Mouse (Mus musculus): ENCODE data around the gene Gp1ba. TPM values are rescaled to one million over a fixed set of nuclear protein-coding genes. Genes with fewer than 3 reads are reported as not detected.

The Gp1ba gene
- total and polyA plus RNA-seq, 3 experiments, result 1.6 to 5.0 TPM; not detected in 1

DNA sequence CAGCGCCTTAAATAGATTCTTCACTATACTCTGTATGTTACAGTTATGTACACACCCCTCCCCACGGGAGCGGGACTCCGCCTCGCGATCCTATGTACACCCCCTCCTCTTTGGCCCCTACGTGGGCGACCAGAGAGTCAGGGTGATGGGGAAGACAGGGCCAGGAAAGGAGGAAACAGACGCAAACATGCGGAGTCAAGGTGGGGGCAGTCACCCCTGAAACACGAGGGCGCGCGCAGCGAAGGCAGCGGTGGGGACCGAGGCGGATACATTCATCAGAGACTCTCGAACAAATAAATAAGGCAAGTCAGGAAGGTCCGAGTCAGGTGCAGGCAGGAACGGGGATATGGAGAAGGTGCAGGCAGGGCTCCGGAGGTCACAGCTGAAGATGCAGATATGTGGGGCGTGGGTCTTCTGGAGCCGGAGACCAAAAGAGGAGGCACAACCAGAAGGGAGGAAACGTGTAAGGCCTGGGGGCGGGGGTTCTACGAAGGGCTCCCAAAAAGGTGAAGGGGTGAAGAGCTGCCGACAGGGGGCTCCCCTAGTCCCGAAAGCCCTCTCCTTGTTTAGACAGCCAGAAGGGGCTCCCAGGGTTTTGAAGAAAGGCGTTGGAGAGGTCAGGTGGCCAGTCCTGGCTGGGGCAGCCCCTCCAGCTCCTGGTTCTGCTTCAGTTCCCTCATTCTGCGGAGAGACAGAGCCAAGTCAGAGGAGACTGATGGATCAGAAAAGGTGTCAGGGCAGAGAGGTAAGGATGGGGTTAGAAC, 30.8 kb downstream of the Gp1ba start (continued):
- no peak for TF ChIP-seq USF2 (IDR thresholded peaks at IDR 0.05; ENCODE audit: borderline replicate concordance in 1 of 2, insufficient read depth in 1 of 2, low read depth in 1 of 2, low read length in 2 of 2)
- no peak for TF ChIP-seq POLR2AphosphoS5 (IDR thresholded peaks at IDR 0.05; ENCODE audit: borderline replicate concordance, low read depth, low read length)
- no peak for TF ChIP-seq MYB (IDR thresholded peaks at IDR 0.05; ENCODE audit: low read depth, low read length)
- peak; percentile 20; the same call in 1 of the 2 replicates for TF ChIP-seq ZC3H11A (IDR thresholded peaks at IDR 0.05; ENCODE audit: low read depth, low read length)
- TF ChIP-seq MEF2A (IDR thresholded peaks at IDR 0.05; ENCODE audit: extremely low read depth, insufficient replicate concordance, low read depth, low read length, poor library complexity, severe bottlenecking), result no peak
- 0 out of 2 replicates have a peak, but pooled peaks have one; percentile 24 for TF ChIP-seq ETS1 (IDR thresholded peaks at IDR 0.05; ENCODE audit: low read depth, low read length)
- TF ChIP-seq CHD1 (IDR thresholded peaks at IDR 0.05; ENCODE audit: low read depth, low read length), result no peak
- no peak for TF ChIP-seq JUND (IDR thresholded peaks at IDR 0.05; ENCODE audit: low read depth, low read length)

DNA sequence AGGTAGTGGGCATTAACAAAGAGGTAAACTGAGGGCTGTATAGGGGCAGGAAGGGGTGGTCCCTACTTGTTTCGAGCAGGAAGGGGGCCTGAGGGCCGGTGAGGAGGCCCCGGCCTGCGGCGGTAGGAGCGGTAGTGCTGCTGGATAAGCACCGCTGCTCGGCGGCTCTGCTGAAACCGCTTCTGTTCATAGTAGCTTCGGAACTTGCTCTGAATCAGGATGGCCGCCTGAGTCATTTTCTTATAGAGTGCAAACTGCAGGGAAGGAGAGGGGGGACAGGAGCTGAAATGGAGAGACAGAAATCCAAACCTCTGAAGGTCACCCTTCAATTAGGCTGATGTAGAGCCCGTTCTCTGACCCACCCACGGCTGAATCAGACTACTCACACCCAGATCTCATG, 31.6 kb downstream of the Gp1ba start:
- Histone ChIP-seq H3K9me3 (replicated peaks; ENCODE audit: insufficient read depth, low read length) (no peaks in the 10 kb centered on the region), H3K27me3 (ENCODE audit: control insufficient read depth in 1 of 2, insufficient read depth in 2 of 2, low read length in 2 of 2) (no peaks in the 10 kb centered on the region), H3K4me3 (ENCODE audit: control insufficient read depth in 1 of 2, insufficient read depth in 1 of 2, low read depth in 2 of 2, low read length in 2 of 2) (no peak overlapping the region), H3K27ac (ENCODE audit: control insufficient read depth, low read depth, low read length) (no peak overlapping the region), H3K36me3 (ENCODE audit: control insufficient read depth in 1 of 2, insufficient read depth in 2 of 2, low read length in 2 of 2) (peaks cover 0 to 11% of the 10 kb centered on the region in 2 experiments; a peak in 2 of 4 replicates), H3K79me2 (ENCODE audit: control insufficient read depth, insufficient read depth, low read length, poor library complexity) (peaks cover 18% of the 10 kb centered on the region), H3K9ac (ENCODE audit: control insufficient read depth, low read depth, low read length, poor library complexity, severe bottlenecking) (peak overlapping the region; percentile 90), H3K4me1 (ENCODE audit: control insufficient read depth in 1 of 2, insufficient read depth in 2 of 2, low read length in 2 of 2) (peaks cover 2 to 24% of the 10 kb centered on the region in 2 experiments; a peak in 3 of 4 replicates)
- TF ChIP-seq MYB (IDR thresholded peaks at IDR 0.05; ENCODE audit: low read depth, low read length), result no peak
- no peak for TF ChIP-seq ZKSCAN1 (IDR thresholded peaks at IDR 0.05; ENCODE audit: low read depth, low read length)
- no peak for TF ChIP-seq POLR2A (IDR thresholded peaks at IDR 0.05; ENCODE audit: control insufficient read depth in 1 of 2, insufficient read depth in 1 of 2, low read depth in 1 of 2, low read length in 2 of 2, poor library complexity in 1 of 2)
- TF ChIP-seq CTCF (IDR thresholded peaks at IDR 0.05 in 2 of 3, conservative IDR thresholded peaks at IDR 0.05 in 1 of 3; ENCODE audit: control insufficient read depth in 1 of 3, insufficient read depth in 1 of 3, low read depth in 2 of 3, low read length in 3 of 3, poor library complexity in 1 of 3, severe bottlenecking in 1 of 3), result no peak
- TF ChIP-seq HCFC1 (IDR thresholded peaks at IDR 0.05; ENCODE audit: low read depth, low read length), result no peak
- no peak for TF ChIP-seq E2F4 (IDR thresholded peaks at IDR 0.05; ENCODE audit: borderline replicate concordance, low read depth, low read length)
- TF ChIP-seq SMC3 (IDR thresholded peaks at IDR 0.05; ENCODE audit: low read depth, low read length), result no peak
- TF ChIP-seq MAX (IDR thresholded peaks at IDR 0.05; ENCODE audit: low read length), result no peak
- TF ChIP-seq TAL1 (IDR thresholded peaks at IDR 0.05; ENCODE audit: low read length), result no peak
- TF ChIP-seq ZMIZ1 (IDR thresholded peaks at IDR 0.05; ENCODE audit: low read depth, low read length), result no peak
- no peak for TF ChIP-seq NRF1 (IDR thresholded peaks at IDR 0.05; ENCODE audit: insufficient read depth, low read depth, low read length, poor library complexity, severe bottlenecking)
- TF ChIP-seq JUND (IDR thresholded peaks at IDR 0.05; ENCODE audit: low read depth, low read length), result no peak
- no peak for TF ChIP-seq POLR2AphosphoS2 (IDR thresholded peaks at IDR 0.05; ENCODE audit: low read length)
- TF ChIP-seq ZC3H11A (IDR thresholded peaks at IDR 0.05; ENCODE audit: low read depth, low read length), result no peak
- no peak for DNase-seq (ENCODE audit: low read depth, low spot score)
